Mouse (Mus musculus): ENCODE data around the gene Ehd1.
A peak's percentile ranks its signal among the peaks of the same experiment; 100 is the strongest.

The Ehd1 gene

DNA sequence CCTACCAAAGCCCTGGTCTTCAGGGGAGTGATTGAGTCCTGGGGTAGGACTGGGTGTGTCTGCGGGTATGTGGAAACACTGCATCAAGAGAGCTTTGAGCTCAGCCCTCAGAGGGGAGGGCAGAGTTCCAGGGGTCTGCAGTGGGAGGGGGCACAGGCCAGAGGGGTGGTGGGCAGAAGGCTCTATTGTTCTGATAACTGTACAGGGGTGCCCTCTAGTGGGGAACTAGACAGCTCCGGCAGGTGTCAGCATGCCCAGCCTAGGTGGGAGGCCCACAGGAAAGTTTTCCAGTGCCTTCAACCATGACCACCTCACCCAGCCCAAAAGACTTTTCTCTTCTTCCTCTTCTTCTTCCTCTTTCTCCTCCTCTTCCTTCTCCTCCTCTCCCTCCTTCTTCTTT lies 16.1 kb upstream of the Ehd1 start:
- DNase-seq (ENCODE audit: low spot score in 2 of 2) = no peak

DNA sequence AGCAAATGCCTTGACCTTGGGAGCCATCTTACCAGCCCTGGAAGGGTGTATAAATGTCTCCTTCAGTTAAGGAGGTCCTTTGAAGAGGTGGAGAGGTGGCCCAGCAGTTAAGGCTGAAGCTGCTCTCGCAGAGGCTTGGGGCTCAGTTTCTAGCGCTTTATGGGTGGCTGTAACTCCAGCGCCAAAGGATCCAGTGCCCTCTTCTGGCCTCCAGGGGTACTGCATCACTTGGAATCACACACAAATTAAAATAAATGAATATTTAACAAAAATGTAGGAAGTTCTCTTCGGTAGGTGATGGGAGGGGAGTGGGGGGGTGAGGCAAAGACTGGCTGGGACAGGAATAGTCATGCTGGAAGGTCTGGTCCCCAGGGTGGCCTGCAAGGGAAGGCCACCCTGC lies 15.6 kb upstream of the Ehd1 start:
- no peak for DNase-seq (ENCODE audit: low spot score in 2 of 2)

DNA sequence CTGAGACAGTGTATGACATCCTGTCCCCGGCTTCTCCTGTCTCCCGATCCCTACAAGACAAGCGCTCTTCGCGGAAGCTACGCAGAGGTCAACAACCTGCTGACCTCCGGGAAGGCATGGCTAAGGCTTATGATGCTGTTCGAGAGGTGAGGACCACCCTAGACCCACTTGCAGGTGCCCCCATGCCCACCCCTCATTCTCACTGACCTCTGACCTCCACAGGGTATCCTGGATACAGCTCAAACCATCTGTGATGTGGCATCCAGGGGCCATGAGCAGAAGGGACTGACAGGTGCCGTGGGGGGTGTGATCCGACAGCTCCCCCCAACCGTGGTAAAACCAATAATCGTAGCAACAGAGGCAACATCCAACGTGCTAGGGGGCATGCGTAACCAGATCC lies 15.1 kb upstream of the Ehd1 start:
- DNase-seq (ENCODE audit: low spot score in 2 of 2) = no peak

DNA sequence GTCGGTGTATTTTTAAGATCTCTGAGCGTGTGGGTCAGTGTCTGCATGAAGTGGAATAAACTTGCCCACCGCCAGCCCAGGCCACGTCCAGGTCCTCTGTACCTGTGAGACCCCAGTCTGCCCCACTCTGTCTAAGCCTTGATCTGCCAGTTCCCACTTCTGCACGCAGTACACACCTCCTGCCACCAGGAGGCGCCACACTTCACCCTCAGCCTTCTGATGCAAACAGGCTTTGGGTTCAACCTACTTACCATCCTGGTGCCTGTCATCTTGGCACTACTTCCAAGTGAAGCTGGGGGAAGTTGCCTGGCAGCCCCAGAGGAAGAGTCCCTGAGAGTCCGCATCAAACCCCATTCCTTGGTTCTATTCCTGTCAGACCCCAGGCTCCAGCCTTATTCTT lies 14.3 kb upstream of the Ehd1 start:
- peak in 1 of 2 experiments; percentile 65 for DNase-seq (ENCODE audit: low spot score in 2 of 2)

DNA sequence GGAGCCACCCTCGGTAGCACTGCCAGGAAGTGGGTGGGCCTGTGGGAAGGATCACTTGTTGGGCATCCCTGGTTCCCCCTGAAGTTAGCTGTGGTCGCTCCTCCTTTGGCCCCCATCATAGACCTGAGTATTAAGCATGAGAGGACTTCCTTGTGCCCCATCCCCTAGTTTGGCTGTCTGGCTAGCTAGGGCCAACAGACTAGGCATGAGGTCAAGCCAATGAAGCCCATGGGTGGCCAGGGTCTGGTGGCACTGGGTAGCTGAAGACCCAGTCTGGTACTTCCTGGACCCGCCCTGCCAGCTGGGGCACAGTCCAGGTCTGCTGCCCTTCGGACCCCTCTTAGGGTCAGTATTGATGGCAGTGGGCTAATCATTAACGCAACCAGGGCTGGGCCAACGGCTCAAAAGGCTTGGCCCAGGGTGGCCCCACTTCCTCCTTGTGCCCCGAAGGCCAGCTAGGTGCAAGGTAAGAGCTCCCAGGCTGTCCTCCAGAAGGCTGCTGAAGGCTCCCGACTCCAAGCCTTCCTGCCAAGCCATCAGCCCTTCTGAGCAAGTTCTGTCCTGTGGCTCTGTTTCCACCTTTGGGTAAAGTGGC lies 13.6 kb upstream of the Ehd1 start:
- DNase-seq (ENCODE audit: low spot score in 2 of 2) = no peak

DNA sequence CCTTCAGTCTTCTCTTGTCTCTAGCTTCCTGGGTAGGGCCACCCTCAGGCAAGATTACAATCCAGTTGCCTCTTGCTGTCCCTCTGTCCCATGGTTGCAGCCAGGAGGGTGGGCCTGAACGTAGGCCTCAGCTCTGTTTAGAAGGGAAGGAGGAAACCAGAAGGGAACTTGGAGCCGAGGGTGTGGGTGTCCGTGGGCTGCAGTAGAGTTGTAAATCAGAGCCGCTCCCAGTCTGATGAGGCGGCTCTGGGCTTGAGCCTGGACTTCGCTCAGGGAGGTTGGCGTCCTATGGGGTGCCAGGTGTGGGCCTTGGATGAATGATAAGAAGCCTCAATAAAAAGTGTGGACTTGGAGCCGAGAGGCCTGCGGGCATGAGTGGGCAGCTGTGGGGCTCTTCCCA lies 12.3 kb upstream of the Ehd1 start:
- DNase-seq (ENCODE audit: low spot score in 2 of 2) = no peak

DNA sequence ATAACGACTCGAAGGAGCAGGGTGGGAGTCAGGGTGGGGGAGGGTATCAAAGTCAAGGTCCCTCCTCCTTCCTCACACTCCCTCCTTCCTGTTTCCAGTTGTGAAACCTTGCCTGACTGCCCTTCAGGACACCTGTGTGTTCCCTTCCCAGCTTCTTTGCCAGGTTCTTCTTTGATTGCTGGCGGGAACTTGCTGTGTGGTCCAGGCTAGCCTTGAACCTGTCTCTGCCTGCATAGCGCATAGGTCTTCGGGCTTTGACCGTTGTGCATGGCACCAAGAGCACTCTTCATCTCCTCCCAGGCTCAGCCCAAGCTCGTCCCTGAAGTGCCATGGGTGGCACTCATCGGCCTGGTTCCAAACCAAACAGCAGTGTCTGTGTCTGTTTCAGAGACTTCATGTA lies 11.6 kb upstream of the Ehd1 start:
- no peak for DNase-seq (ENCODE audit: low spot score in 2 of 2)

DNA sequence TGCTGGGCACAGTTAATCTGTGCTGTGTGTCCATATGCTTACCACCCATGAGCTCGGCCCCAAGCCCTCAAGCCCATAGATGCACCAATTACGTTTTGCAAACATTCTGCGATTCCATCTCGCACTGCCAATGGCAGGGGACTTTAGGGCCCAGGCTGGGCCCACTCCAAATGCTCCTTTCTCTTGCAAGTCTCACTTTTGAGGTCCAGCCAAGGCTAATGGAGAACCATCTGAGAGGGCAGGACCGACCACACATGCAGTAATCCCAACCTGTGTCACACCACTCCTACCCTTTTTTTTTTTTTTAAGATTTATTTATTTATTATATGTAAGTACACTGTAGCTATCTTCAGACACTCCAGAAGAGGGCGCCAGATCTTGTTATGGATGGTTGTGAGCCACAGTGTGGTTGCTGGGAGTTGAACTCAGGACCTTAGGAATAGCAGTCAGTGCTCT lies 10.8 kb upstream of the Ehd1 start:
- no peak for DNase-seq (ENCODE audit: low spot score in 2 of 2)

DNA sequence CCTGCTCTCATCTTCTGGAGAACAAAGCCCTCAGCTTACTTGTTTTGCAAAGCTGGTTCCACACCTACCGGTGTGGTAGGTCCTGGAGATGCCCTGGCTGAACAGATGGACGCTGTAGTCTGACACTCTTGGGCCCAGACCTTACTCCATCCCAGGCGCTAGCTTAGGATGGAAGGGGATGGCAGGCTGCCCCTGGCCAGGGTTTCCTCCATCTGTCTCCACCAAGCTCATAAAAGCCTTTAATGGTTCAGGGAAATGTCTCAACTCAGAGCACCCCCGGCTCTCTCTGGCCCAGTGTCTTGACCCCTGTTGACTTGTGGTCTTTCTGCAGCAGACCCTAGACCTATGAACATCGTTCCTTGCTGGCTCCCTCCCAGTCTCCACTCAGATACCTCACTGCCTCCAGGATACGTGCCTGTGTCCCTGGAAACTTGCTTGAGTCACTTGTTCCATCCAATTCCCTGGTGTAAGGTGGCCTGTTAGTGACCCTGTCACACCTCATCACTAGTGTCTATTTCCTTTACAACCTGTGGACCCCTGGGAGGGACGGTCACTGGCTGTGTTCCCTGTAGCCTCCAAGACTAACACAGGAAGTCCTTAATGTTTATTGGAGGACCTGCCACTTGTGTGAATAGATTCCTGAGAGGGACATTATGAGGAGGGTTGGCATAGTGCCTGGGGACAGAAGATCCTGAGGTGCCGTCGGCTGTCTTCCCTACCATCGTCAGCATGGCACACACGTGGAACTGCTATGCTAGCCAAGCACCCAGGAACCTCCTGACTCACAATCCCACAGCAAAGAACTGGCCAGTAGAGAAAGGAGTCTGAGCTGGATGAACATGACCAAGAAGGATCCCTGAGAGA lies 9.0 kb upstream of the Ehd1 start:
- no peak for DNase-seq (ENCODE audit: low spot score in 2 of 2)

DNA sequence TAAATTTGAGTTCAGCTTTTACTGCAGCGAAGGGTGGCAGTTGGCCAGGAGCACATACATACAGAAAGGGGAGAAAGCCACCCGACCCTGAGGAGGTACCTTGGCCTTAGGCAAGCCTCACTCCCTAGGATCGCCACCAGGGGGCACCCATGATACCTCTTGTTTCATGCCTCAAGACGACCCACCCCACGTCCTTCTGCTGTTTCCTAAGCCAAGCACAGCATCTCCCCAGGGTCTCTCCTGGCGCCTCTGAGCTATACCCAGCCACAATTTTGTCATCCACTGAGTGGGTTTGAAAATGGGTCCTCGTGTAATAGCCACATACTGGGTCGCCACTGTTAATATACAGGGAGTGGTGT lies 8.4 kb upstream of the Ehd1 start:
- DNase-seq (ENCODE audit: low spot score in 2 of 2) = peak; percentile 84 to 88

DNA sequence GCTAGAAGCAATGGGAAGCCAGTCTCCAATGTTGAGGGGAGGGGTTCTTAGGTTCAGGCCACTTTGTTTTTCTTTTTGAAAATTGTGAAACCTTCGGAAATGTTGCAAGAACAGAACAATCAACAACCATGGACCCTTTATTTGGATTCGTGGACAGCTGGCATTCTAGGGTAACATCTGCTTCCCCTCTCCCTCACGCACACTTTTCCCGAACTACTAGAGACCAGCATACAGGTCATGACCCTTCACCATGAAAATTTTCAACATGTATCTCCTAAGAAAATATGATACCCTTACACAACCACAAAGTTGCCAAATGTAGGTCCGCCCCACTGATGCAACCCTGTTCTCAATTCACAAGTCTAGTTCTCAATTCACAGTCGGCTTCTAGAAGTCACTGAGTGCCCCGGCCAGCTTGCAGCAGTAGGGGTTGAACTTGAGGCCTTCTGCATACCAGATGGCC lies 7.8 kb upstream of the Ehd1 start:
- DNase-seq (ENCODE audit: low spot score in 2 of 2) = no peak

DNA sequence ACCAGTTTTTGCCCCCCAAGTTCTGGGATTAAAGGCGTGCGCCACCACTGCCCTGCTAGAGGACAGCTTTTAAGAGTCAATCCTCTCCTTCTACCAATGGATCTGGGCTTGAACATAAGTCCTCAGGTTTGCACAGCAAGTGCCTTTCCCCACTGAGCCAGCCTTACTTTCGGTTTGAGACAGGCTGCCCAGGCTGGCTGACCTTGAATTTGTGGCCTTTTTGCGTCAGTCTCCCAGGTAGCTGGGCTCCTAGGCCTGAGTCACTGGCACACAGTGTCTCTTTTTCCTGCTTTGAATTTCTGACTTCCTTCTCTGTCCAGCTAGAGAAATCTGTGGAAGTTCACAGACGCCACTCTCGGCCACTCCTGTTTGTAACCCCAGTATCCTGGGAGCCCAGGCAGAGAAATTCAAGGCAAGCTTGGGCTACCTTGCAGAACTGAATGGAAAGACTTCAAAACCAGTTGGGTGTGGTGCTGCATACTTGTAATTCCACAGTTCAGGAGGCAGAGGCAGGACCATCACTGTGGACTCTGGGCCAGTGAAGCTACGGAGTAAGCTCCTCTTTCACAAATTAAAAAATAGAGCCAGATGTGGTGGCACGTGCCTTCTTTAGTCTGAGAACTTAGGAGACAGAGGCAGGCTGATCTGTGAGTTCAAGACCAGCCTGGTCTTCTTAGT lies 6.6 kb upstream of the Ehd1 start:
- DNase-seq (ENCODE audit: low spot score in 2 of 2) = no peak

DNA sequence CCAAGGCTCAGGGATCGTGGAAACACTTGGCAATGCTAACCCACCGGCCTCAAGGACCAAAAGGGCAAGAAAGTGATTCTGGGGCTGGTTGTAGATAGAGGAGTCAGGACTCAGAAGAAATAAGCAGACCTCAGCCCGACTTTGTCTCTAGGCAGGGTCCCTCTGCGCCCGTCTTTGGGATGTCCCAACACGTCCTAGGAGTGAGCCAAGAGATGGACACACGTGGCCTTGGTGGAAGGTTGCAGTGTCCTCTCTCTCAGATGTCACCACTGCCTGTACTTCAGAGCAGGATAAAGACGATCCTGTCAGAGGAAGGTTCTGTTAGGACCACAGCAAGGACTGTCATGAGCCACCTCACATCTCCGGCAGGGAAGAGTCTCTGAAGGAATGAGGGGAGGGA lies 5.9 kb upstream of the Ehd1 start:
- DNase-seq (ENCODE audit: low spot score in 2 of 2) = no peak

DNA sequence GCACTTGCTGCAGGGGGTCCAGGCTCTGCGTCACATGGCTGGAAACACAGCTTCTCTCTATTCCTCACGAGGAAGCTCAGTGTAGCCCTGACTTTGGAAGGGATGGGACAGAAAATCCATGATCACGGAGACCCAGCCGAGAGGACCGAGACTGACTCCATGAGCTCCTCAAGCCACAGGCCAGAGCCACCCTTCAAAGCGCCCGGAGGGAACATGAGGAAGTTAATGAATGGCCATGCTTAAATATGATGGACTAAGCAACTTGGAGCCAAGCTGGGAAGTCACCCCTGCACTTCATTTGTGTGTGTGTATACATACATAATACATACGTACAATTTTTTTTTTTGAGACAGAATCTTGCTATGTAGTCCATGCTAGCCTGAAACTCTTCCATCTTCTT lies 5.3 kb upstream of the Ehd1 start:
- no peak for DNase-seq (ENCODE audit: low spot score in 2 of 2)

DNA sequence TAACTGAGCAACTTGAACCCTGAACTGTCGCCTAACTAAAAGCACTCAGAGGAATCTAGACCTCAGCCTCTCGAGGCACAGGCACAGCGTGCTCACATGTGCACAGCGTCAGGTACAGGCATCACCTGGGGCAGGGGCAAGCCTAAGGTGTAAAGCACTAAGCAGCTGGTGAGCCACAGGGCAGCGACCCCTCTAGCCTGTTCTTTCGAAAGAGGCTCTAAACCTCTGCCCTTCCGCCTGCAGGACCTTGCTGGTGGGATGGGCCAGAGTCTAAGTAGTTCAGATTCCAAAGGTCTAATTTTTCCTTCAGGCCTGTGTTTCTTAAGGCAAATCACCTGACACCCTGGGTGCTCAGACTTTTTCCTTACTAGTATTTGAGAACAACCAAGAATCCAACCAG lies 4.5 kb upstream of the Ehd1 start:
- no peak for DNase-seq (ENCODE audit: low spot score in 2 of 2)

DNA sequence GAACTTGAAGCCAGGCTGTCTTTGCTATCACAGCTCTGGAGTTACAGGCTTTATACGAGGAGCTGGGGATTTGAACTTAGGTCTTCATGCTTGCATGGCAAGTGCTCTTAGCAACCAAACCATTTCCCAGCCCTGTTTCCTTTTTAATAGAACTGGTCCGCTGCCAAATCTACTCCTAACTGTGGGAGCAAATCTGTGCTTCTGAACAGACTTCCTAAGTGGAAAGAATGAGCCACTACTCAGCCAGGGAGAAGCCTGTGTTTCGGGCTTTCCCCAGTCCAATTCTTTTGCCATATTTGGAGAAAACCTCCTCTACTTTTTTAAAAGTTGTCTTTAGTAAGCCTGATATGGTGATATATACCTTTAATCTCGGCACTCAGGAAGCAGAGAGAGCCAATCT lies 3.8 kb upstream of the Ehd1 start:
- no peak for DNase-seq (ENCODE audit: low spot score in 2 of 2)

DNA sequence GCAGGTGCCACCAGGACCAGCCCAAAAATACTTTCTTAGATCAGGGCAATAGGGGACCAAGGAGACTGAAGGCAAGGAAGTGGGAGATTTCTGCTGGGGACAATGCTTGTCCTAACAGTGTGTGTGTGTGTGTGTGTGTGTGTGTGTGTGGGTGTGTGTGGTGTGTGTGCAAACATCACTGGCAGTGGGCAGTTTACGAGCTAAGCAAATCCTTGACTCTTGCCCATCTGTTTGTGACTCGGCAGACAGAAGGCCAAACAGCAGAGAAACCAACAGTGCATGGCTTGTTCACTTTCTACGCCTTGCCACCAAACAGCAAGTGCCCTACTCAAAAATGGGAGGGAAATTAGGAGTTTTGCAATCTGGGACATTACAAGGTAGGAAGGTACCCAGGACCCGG lies 2.9 kb upstream of the Ehd1 start:
- DNase-seq (ENCODE audit: low spot score in 2 of 2) = no peak

DNA sequence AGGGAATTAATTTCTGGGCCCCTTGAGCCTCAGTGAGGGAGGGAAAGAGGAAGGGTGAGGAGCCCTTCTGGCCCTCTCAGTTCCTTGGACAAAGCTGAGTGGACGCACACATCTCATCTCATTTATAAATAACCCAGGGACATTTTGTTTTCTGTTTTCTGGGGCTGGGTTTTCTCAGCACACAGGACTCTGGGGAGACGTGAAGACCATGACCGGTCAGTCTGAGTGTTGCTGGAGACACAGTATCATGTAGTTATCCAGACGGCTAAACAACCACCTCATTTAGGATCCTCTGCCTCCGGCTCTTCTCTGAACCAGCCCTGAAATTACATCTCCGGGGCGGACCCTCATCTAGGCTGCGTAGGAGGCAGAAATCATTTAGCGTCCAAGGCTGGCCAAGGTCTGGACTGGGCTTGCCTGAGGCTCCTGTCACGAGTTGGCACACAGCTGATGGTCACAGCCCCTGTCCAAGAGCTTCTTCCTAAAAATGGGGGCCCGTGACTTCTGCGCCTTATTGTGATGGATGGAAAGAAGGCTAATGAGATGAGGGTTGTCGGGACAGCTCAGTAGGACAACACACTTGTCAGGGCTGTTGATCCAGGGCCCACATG lies 2.4 kb upstream of the Ehd1 start:
- DNase-seq (ENCODE audit: low spot score in 2 of 2) = no peak

DNA sequence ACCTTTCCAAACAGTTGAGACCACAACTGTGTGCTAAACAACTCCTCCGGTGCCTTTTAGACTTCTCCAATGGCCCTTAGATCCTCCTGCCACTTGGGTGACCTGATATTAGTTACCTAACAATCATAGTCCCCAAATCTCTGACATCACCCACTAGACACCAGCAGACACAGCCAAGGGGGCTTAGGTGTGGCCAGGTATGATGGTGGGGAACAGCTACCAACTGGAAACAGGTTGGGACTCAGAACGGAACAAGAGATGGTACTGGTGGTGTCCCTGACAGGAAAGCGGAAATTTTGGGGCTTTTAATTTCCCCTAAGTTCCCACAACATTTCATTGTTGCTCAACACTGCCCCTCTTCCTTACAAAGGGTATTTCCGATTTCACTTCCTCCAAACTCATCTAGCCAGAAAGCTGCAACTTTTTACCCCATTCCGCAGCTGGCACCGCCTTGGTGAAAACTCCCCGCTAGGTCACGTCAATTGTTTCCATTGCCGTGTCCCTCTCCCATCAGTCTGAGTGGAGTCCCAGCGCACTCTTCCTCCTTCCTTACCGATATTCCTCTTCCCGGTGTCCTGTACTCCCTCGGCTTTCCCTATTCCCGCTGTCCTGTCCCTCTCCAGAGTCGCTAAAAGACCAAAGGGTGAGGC lies 660 bp upstream of the Ehd1 start:
- no peak for DNase-seq (ENCODE audit: low spot score in 2 of 2)

DNA sequence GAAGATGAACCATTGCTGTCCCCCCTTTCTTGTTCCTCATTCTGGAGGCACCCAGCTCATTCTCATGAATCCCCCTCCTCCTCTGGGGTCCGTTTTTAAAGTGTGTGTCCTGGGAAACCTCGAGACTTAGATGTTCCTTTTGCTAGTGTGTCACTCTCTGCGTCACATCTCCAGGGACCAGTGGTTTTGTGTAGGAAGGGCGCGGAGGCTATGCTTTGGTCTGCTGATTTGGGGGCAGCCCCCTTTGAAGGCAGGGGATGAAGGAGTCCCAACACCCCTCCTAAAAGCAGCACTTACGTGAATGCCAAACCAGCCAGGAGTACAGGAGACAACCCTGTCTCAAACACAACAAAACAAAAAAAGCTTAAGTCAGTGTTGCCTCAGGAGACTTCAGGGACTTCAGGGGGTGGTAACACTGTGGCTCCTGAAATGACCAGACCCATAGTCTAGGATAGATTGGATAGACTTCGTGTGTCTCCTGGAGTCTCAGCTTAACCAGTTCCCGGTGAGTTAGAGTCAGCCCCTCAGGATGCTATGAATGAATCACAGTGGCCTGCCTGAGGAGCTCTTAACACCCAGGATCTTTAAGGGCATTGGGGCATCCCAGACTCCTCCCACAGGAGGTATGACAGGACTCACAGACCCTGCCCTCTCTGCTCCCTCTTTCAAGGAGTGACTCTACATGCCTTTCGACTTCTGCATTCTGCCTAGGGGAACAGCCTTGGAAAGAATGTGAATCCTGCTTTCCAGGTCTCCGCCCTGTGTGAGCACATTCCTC lies 1.3 kb downstream of the Ehd1 start:
- DNase-seq (ENCODE audit: low spot score in 2 of 2) = no peak

DNA sequence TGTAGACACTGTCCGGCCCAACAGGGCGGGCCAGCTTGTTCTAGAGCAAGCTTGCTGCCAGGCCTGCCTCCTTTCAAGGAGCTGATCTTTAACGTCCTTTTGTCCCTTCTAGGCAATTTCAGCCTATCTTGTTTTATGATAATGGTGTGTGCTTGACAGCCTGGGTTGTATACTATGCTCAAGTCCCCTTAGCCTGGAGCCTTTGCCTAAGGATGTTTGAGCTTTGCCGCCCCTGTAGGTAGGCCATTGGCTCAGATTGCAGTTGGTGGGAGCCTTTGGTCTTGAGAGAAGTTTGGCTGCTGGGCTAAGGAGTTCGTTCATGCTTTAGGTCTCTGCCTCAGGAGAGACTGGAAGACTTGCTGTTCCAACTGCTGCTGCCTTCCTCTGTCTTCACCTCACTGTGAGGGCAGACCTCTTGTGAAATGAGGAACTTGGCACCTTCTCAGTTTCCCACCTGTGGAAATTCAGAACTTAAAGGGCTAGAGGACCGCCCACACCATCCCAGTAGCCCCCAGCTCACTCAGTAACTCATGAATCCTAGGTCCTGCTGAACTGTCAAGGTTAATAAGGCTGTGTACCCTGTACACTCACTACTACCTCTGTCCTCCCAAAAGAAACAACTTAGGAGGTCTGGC lies 2.0 kb downstream of the Ehd1 start:
- DNase-seq (ENCODE audit: low spot score in 2 of 2) = no peak

All from right cerebral cortex, postnatal 10 days (tissue).